Mouse (Mus musculus) liver, embryonic 11.5 days (tissue): ENCODE measurements around the gene Rft1. TPM values are rescaled to one million over a fixed set of nuclear protein-coding genes. Genes with fewer than 3 reads are reported as not detected.
"Not testable (repeated sequence)": the region's sequence is repeated elsewhere in the genome, so short reads cannot be mapped to it uniquely, and the experiment has no call there.

Source experiments
- ATAC-seq: fragments of 200-750 bp; cut with Nextera tagmentation; replicated peaks from 2 replicates; pipeline ENCODE4 v1.8.0; 2017; ENCODE audit warnings: moderate number of reproducible peaks, mild to moderate bottlenecking, moderate TSS enrichment, moderate library complexity; ENCODE audit not compliant: low FRiP score
- DNase-seq: peaks from one replicate; pipeline ENCODE4 v3.0.0-alpha.2; 2017; ENCODE audit warnings: low spot score
- H3K27ac ChIP-seq: fragments of 300-500 bp; sonication (generic); 2 replicates; pipeline ENCODE4 v1.5.1; 2014; ENCODE audit warnings: mild to moderate bottlenecking, low read depth, low read length, control low read depth
- H3K27me3 ChIP-seq: fragments of 300-500 bp; sonication (generic); replicated peaks from 2 replicates; pipeline ENCODE4 v1.6.1; 2014; ENCODE audit warnings: low read length, mixed read lengths; ENCODE audit not compliant: control insufficient read depth, insufficient read depth
- H3K36me3 ChIP-seq: fragments of 300-500 bp; sonication (generic); 2 replicates; pipeline ENCODE4 v1.6.1; 2014; ENCODE audit warnings: mild to moderate bottlenecking, low read length, moderate library complexity, mixed read lengths; ENCODE audit not compliant: control insufficient read depth, insufficient read depth
- H3K4me1 ChIP-seq: fragments of 300-500 bp; sonication (generic); replicated peaks from 2 replicates; pipeline ENCODE4 v1.6.1; 2014; ENCODE audit warnings: low read length, mixed read lengths; ENCODE audit not compliant: control insufficient read depth, insufficient read depth
- H3K4me2 ChIP-seq: fragments of 300-500 bp; sonication (generic); 2 replicates; pipeline ENCODE4 v1.6.1; 2014; ENCODE audit warnings: mild to moderate bottlenecking, control low read depth, moderate library complexity
- H3K4me3 ChIP-seq: fragments of 300-500 bp; sonication (generic); 2 replicates; pipeline ENCODE4 v1.5.1; 2014; ENCODE audit warnings: low read depth, low read length, control low read depth
- H3K9ac ChIP-seq: fragments of 300-500 bp; sonication (generic); 2 replicates; pipeline ENCODE4 v1.6.1; 2014; ENCODE audit warnings: low read depth, low read length, control low read depth
- H3K9me3 ChIP-seq: fragments of 300-500 bp; sonication (generic); 2 replicates; pipeline ENCODE4 v1.6.1; 2016; ENCODE audit warnings: low read length, inconsistent platforms, mixed read lengths; ENCODE audit not compliant: control insufficient read depth
- WGBS: fragments of 180-500 bp; shearing (Covaris S2); extraction: QIAGEN DNeasy Blood & Tissue Kit; methylation state at CpG from one replicate; pipeline ENCODE4 v1.1.7; 2014; 5-methylcytosine and 5-hydroxymethylcytosine counted together
- polyA plus RNA-seq: library from polyadenylated mRNA; unstranded; fragments of >200 nt; fragmentation: Nextera tagmentation; extraction: Ambion mirVana; gene quantifications from 2 replicates; pipeline ENCODE4 v1.2.1, GENCODE M21; 2014

Rft1 gene
- polyA plus RNA-seq, 1 experiment from 2014 or later, result 9.7 TPM

GRCm38 (mm10) chr14:30715618-30716050 is 61.5 kb downstream of the Rft1 start:
- WGBS, result under 1% methylated on average over 54 of the region's 68 CpGs
- H3K4me1 ChIP-seq, result peaks cover 8% of the 10 kb centered on the region; the same call in 1 of the 2 replicates
- 0 out of 2 replicates have a peak, but pooled peaks cover 4% of the 10 kb centered on the region for H3K27me3 ChIP-seq
- peak overlapping the region; percentile 97 for H3K4me2 ChIP-seq
- H3K27ac ChIP-seq, result peak overlapping the region; percentile 95
- no peaks in the 10 kb centered on the region for H3K9me3 ChIP-seq
- ATAC-seq (peak; percentile 76; the same call in 1 of the 2 replicates), DNase-seq (peak; percentile 83)
- no peaks in the 10 kb centered on the region for H3K36me3 ChIP-seq
- H3K9ac ChIP-seq, result peak overlapping the region; percentile 97
- H3K4me3 ChIP-seq, result peak overlapping the region; percentile 91

- Histone ChIP-seq H3K4me2 (peak overlapping the region; percentile 97), H3K4me3 (peak overlapping the region; percentile 91), H3K9me3 (no peaks in the 10 kb centered on the region), H3K36me3 (no peaks in the 10 kb centered on the region), H3K9ac (peak overlapping the region; percentile 97), H3K27me3 (0 out of 2 replicates have a peak, but pooled peaks cover 4% of the 10 kb centered on the region), H3K4me1 (peaks cover 8% of the 10 kb centered on the region; the same call in 1 of the 2 replicates), H3K27ac (peak overlapping the region; percentile 95)
- DNase-seq, result peak; percentile 81
- WGBS, result under 1% methylated on average over 96 of the region's 106 CpGs
- ATAC-seq, result peak; percentile 73
Observed at GRCm38 (mm10) chr14:30716051-30716952, 62.1 kb downstream of the Rft1 start.

- H3K9me3 ChIP-seq, result no peaks in the 10 kb centered on the region
- 0 out of 2 replicates have a peak, but pooled peaks cover 4% of the 10 kb centered on the region for H3K27me3 ChIP-seq
- DNase-seq, result no peak
- no peaks in the 10 kb centered on the region for H3K36me3 ChIP-seq
- peaks cover 8% of the 10 kb centered on the region; the same call in 1 of the 2 replicates for H3K4me1 ChIP-seq
- H3K4me3 ChIP-seq, result peak overlapping the region; percentile 91
- no peak for ATAC-seq
- WGBS, result 12% methylated on average over 7 of the region's 7 CpGs
- H3K27ac ChIP-seq, result peak overlapping the region; percentile 95; the same call in 1 of the 2 replicates
- H3K4me2 ChIP-seq, result peak overlapping the region; percentile 97
- peak overlapping the region; percentile 97 for H3K9ac ChIP-seq
Observed at GRCm38 (mm10) chr14:30716953-30717285, 62.8 kb downstream of the Rft1 start.

GRCm38 (mm10) chr14:30718696-30719095 is 64.5 kb downstream of the Rft1 start:
- not testable (repeated sequence) for H3K27me3 ChIP-seq, DNase-seq
- WGBS, result 94% methylated on average over 1 of the region's 1 CpGs

GRCm38 (mm10) chr14:30719514-30719913 is 65.4 kb downstream of the Rft1 start:
- peaks cover 8% of the 10 kb centered on the region; the same call in 1 of the 2 replicates for H3K4me1 ChIP-seq
- WGBS, result 44% methylated on average over 1 of the region's 1 CpGs
- no peak overlapping the region for H3K4me3 ChIP-seq
- H3K9me3 ChIP-seq, result no peaks in the 10 kb centered on the region
- H3K4me2 ChIP-seq, result no peak overlapping the region
- DNase-seq, result no peak
- H3K36me3 ChIP-seq, result no peaks in the 10 kb centered on the region
- H3K27me3 ChIP-seq, result 0 out of 2 replicates have a peak, but pooled peaks cover 4% of the 10 kb centered on the region
- no peak overlapping the region for H3K27ac ChIP-seq
- no peak overlapping the region for H3K9ac ChIP-seq
- no peak for ATAC-seq

More at GRCm38 (mm10) chr14:30718696-30719095, 64.5 kb downstream of the Rft1 start:
- not testable (repeated sequence) for H3K27ac ChIP-seq, H3K36me3 ChIP-seq, H3K4me2 ChIP-seq, H3K9ac ChIP-seq, H3K9me3 ChIP-seq, H3K4me3 ChIP-seq, ATAC-seq, H3K4me1 ChIP-seq

GRCm38 (mm10) chr14:30721850-30722249 is 67.7 kb downstream of the Rft1 start:
- 86% methylated on average over 1 of the region's 1 CpGs for WGBS
- Histone ChIP-seq H3K4me2 (no peak overlapping the region), H3K4me3 (no peak overlapping the region), H3K36me3 (no peaks in the 10 kb centered on the region), H3K27ac (no peak overlapping the region), H3K9me3 (no peaks in the 10 kb centered on the region), H3K4me1 (peaks cover 5% of the 10 kb centered on the region; the same call in 1 of the 2 replicates), H3K9ac (no peak overlapping the region), H3K27me3 (no peaks in the 10 kb centered on the region)
- DNase-seq (no peak), ATAC-seq (no peak)

GRCm38 (mm10) chr14:30722406-30722805 is 68.2 kb downstream of the Rft1 start:
- H3K9ac ChIP-seq, result no peak overlapping the region
- no peaks in the 10 kb centered on the region for H3K27me3 ChIP-seq
- H3K36me3 ChIP-seq, result no peaks in the 10 kb centered on the region
- 0 out of 2 replicates have a peak, but pooled peaks cover 5% of the 10 kb centered on the region for H3K4me1 ChIP-seq
- H3K9me3 ChIP-seq, result no peaks in the 10 kb centered on the region
- DNase-seq (no peak), ATAC-seq (no peak)
- WGBS, result 82% methylated on average over 5 of the region's 5 CpGs
- no peak overlapping the region for H3K27ac ChIP-seq
- no peak overlapping the region for H3K4me3 ChIP-seq
- no peak overlapping the region for H3K4me2 ChIP-seq

- WGBS, result 84% methylated on average over 3 of the region's 3 CpGs
- H3K4me1 ChIP-seq, result 0 out of 2 replicates have a peak, but pooled peaks cover 7% of the 10 kb centered on the region
- no peak overlapping the region for H3K27ac ChIP-seq
- no peak for ATAC-seq
- no peaks in the 10 kb centered on the region for H3K9me3 ChIP-seq
- H3K9ac ChIP-seq, result no peak overlapping the region
- no peaks in the 10 kb centered on the region for H3K36me3 ChIP-seq
- no peaks in the 10 kb centered on the region for H3K27me3 ChIP-seq
- H3K4me2 ChIP-seq, result no peak overlapping the region
- no peak for DNase-seq
- H3K4me3 ChIP-seq, result no peak overlapping the region
Observed at GRCm38 (mm10) chr14:30731896-30732295, 77.7 kb downstream of the Rft1 start.
